Mouse (Mus musculus) heart, embryonic 10.5 days (tissue): ENCODE data around the gene Hebp2. TPM values are rescaled to one million over a fixed set of nuclear protein-coding genes. Genes with fewer than 3 reads are reported as not detected.
A peak's percentile ranks its signal among the peaks of the same experiment; 100 is the strongest.

Source experiments
- DNase-seq: peaks from one replicate; pipeline ENCODE4 v3.0.0-alpha.2; 2017; ENCODE audit warnings: low spot score
- H3K27ac ChIP-seq: fragments of 300-500 bp; sonication (generic); 2 replicates; pipeline ENCODE4 v1.5.1; 2016; ENCODE audit warnings: mild to moderate bottlenecking
- H3K27me3 ChIP-seq: fragments of 300-500 bp; sonication (generic); 2 replicates; pipeline ENCODE4 v1.6.1; 2016; ENCODE audit warnings: mild to moderate bottlenecking; ENCODE audit not compliant: poor library complexity, insufficient read depth, severe bottlenecking
- H3K36me3 ChIP-seq: fragments of 300-500 bp; sonication (generic); 2 replicates; pipeline ENCODE4 v1.6.1; 2016; ENCODE audit warnings: mild to moderate bottlenecking, moderate library complexity
- H3K4me1 ChIP-seq: fragments of 300-500 bp; sonication (generic); 2 replicates; pipeline ENCODE4 v1.6.1; 2016; ENCODE audit warnings: mild to moderate bottlenecking
- H3K4me3 ChIP-seq: fragments of 300-500 bp; sonication (generic); 2 replicates; pipeline ENCODE4 v1.5.1; 2016; ENCODE audit warnings: mild to moderate bottlenecking, moderate library complexity
- H3K9me3 ChIP-seq: fragments of 300-500 bp; sonication (generic); 2 replicates; pipeline ENCODE4 v1.6.1; 2016; ENCODE audit warnings: mild to moderate bottlenecking, moderate library complexity
- WGBS: fragments of 180-500 bp; shearing (Covaris S2); methylation state at CpG from one replicate; pipeline ENCODE4 v1.1.7; 2016; 5-methylcytosine and 5-hydroxymethylcytosine counted together
- polyA plus RNA-seq: library from polyadenylated mRNA; unstranded; fragments of >200 nt; fragmentation: Nextera tagmentation; extraction: Ambion mirVana; gene quantifications from 2 replicates; pipeline ENCODE4 v1.2.1, GENCODE M21; 2016

Gene Hebp2
- polyA plus RNA-seq, 1 experiment from 2014 or later: 18.6 TPM

GRCm38 (mm10) chr10:18506501-18506946 lies 39.4 kb downstream of the Hebp2 start:
- no peak overlapping the region for H3K27ac ChIP-seq
- peaks cover 14% of the 10 kb centered on the region for H3K36me3 ChIP-seq
- no peak overlapping the region for H3K4me3 ChIP-seq
- DNase-seq: no peak
- H3K9me3 ChIP-seq: no peaks in the 10 kb centered on the region
- no peaks in the 10 kb centered on the region for H3K27me3 ChIP-seq
- WGBS: 66% methylated on average over 6 of the region's 6 CpGs
- H3K4me1 ChIP-seq: peaks cover 11% of the 10 kb centered on the region

GRCm38 (mm10) chr10:18505690-18506089 lies 40.2 kb downstream of the Hebp2 start:
- peaks cover 15% of the 10 kb centered on the region for H3K36me3 ChIP-seq
- H3K27me3 ChIP-seq: no peaks in the 10 kb centered on the region
- 75% methylated on average over 10 of the region's 10 CpGs for WGBS
- DNase-seq: no peak
- H3K4me1 ChIP-seq: peaks cover 11% of the 10 kb centered on the region
- no peak overlapping the region for H3K4me3 ChIP-seq
- no peak overlapping the region for H3K27ac ChIP-seq
- H3K9me3 ChIP-seq: no peaks in the 10 kb centered on the region

DNA sequence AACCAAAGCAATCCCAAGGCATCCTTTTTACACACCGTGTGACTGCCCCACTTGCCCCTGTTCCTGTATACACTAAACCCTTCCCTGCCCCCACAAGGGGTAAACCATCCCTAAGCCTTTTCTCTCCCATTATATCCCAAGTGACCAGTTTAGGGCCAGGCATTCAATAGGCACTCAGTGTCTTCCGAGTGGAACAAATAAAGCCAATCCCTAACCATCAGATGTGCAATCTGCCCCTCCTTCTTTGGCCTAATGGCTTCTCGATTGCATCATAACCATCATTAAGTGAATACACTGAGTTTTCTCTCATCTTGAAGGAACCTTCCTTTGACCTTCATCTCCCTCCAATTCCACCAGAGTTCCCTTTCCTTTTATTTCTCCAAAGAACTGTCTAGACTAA lies 43.9 kb downstream of the Hebp2 start:
- H3K4me3 ChIP-seq: no peak overlapping the region
- H3K9me3 ChIP-seq: no peaks in the 10 kb centered on the region
- peaks cover 40% of the 10 kb centered on the region for H3K36me3 ChIP-seq
- WGBS: 86% methylated on average over 3 of the region's 3 CpGs
- peaks cover 11% of the 10 kb centered on the region for H3K4me1 ChIP-seq
- no peaks in the 10 kb centered on the region for H3K27me3 ChIP-seq
- H3K27ac ChIP-seq: no peak overlapping the region
- DNase-seq: no peak

GRCm38 (mm10) chr10:18497066-18497465 lies 48.8 kb downstream of the Hebp2 start:
- H3K27ac ChIP-seq: no peak overlapping the region
- no peak for DNase-seq
- H3K4me1 ChIP-seq: peaks cover 22% of the 10 kb centered on the region
- H3K36me3 ChIP-seq: peaks cover 31% of the 10 kb centered on the region
- no peaks in the 10 kb centered on the region for H3K9me3 ChIP-seq
- no peaks in the 10 kb centered on the region for H3K27me3 ChIP-seq
- no peak overlapping the region for H3K4me3 ChIP-seq
- WGBS: 82% methylated on average over 7 of the region's 7 CpGs

- no peaks in the 10 kb centered on the region for H3K9me3 ChIP-seq
- WGBS: 36% methylated on average over 7 of the region's 7 CpGs
- no peak overlapping the region for H3K4me3 ChIP-seq
- peak overlapping the region; percentile 64 for H3K27ac ChIP-seq
- DNase-seq: no peak
- H3K4me1 ChIP-seq: peaks cover 32% of the 10 kb centered on the region
- peaks cover 13% of the 10 kb centered on the region for H3K36me3 ChIP-seq
- H3K27me3 ChIP-seq: no peaks in the 10 kb centered on the region
Observed at GRCm38 (mm10) chr10:18494249-18494648, 51.6 kb downstream of the Hebp2 start.

DNA sequence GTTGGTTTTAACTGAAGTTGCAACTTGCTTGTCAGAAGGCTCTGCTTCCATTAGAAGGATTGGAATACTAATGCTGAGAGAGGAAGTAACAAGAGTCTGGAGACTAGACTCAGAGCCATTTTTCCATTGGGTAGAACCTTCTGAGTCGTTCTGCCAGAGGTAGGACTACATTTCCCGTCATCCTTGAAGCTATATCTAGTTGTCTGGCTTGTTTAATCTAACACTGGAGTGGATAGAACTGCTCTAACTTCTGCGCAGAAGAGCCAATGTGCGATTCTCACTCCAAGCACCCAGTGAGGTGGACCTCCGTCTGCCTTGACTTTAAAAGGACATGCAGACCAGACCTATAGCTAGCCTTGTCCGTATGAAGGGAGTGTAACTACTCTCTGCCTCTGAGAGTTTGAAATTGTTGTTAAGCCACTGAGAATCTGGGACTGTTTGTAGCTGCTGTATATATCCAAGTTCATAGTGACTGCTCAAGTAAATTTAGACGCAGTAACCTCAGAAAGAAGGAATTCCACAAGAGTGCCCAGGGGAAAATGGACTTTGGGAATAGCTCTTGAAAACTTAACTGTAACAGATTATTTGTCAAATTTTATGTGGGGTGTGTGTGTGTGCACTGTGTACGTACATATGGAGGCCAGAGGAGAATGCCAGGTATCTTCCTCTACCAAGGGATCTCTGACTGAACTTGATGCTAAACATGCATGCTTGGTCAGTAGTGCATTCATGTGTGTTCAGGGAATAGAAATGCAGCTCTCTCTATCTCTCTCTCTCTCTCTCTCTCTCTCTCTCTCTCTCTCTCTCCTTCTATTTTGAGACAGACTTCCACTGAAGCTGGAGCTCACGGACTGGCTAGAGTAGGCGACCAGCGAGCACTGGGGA lies 52.6 kb downstream of the Hebp2 start:
- Histone ChIP-seq H3K4me1 (peaks cover 32% of the 10 kb centered on the region), H3K27me3 (no peaks in the 10 kb centered on the region), H3K36me3 (peaks cover 3% of the 10 kb centered on the region; the same call in 1 of the 2 replicates), H3K9me3 (no peaks in the 10 kb centered on the region), H3K4me3 (no peak overlapping the region), H3K27ac (peak overlapping the region; percentile 64)
- 65% methylated on average over 11 of the region's 11 CpGs for WGBS
- no peak for DNase-seq

DNA sequence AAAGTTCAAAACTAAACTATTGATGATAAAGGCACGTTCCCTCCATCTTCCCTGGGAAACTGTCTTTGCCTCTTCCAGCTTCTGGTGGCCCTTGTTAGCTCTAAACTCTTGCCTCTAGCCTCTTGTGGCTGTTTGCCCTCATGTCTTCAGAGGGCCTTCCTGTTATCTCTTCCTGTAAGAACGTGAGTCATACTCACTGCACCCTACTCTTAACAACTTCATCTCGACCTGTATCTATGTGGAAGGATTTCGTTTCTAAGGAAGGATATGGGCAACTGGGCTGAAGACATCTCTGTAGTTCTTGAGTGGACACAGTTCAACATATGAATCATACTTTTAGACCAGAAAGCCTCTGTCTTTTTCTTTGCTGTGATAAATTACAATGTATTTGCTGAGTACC lies 53.9 kb downstream of the Hebp2 start:
- Histone ChIP-seq H3K9me3 (no peaks in the 10 kb centered on the region), H3K27ac (no peak overlapping the region), H3K27me3 (no peaks in the 10 kb centered on the region), H3K4me1 (peaks cover 32% of the 10 kb centered on the region), H3K4me3 (no peak overlapping the region), H3K36me3 (no peaks in the 10 kb centered on the region)
- 34% methylated on average over 4 of the region's 4 CpGs for WGBS
- no peak for DNase-seq

- Histone ChIP-seq H3K9me3 (no peaks in the 10 kb centered on the region), H3K27me3 (no peaks in the 10 kb centered on the region), H3K4me3 (no peak overlapping the region), H3K36me3 (no peaks in the 10 kb centered on the region), H3K27ac (no peak overlapping the region), H3K4me1 (peaks cover 32% of the 10 kb centered on the region)
- 85% methylated on average over 10 of the region's 10 CpGs for WGBS
- DNase-seq: no peak
Observed at GRCm38 (mm10) chr10:18489936-18490335, 55.9 kb downstream of the Hebp2 start.

Other genes with a start within 250 kb of the Hebp2 start
- 10.6 and 14.9 TPM in 2 replicates for gene Nhsl1, start 227.1 kb downstream of the Hebp2 start, polyA plus RNA-seq
- 0.16 and 0.49 TPM in 2 replicates for gene Arfgef3, start 197.9 kb upstream of the Hebp2 start, polyA plus RNA-seq
- not detected in 2 replicates for gene Gm4922, start 240.7 kb upstream of the Hebp2 start, polyA plus RNA-seq